In genomic region chr7:98330375-98331002, GRCm38 (mm10) we compare ENCODE assay signal across 14 mouse cellular contexts. TPM values are rescaled to one million over a fixed set of nuclear protein-coding genes. Genes with fewer than 3 reads are reported as not detected.
A peak's percentile ranks its signal among the peaks of the same experiment; 100 is the strongest.
DNase-seq lines count a peak whose midpoint lies in the region; ATAC-seq lines count a peak whose summit lies in the region.
"Had no signal": no experiment of that assay in that cellular context is flagged by ENCODE, and none has a peak within 500 bp of the region (broad histone marks: within the 10 kb centered on the region; RNA-seq: fewer than 3 reads in every experiment).

No protein-coding gene starts in this region.

- DNase-seq in embryonic facial prominence, embryonic 14.5 days (ENCODE audit: low spot score) = peak; percentile 48
- no peak for DNase-seq in embryonic facial prominence, embryonic 10.5 days (ENCODE audit: low spot score)
- no peak for DNase-seq in lung, postnatal 14 days
- peak; percentile 33 for DNase-seq in liver
- DNase-seq in thymus, postnatal 14 days = no peak
- DNase-seq in right cerebral cortex, postnatal 25 days = no peak
- DNase-seq: adrenal gland, postnatal 14 days; heart, adult 11 months; layer of hippocampus, adult 9-11 months had no signal

- no peaks in the 10 kb centered on the region for H3K9me3 ChIP-seq in embryonic facial prominence, embryonic 14.5 days (ENCODE audit: control insufficient read depth, low read length)
- H3K9me3 ChIP-seq in embryonic facial prominence, embryonic 10.5 days = no peaks in the 10 kb centered on the region
- H3K9me3 ChIP-seq in lung, embryonic 15.5 days = no peaks in the 10 kb centered on the region
- H3K9me3 ChIP-seq: limb, embryonic 12.5 days; midbrain, embryonic 13.5 days had no signal

- no peaks in the 10 kb centered on the region for H3K36me3 ChIP-seq in embryonic facial prominence, embryonic 14.5 days (ENCODE audit: control insufficient read depth, insufficient read depth, low read length)
- no peaks in the 10 kb centered on the region for H3K36me3 ChIP-seq in embryonic facial prominence, embryonic 10.5 days (replicated peaks)
- H3K36me3 ChIP-seq in lung, embryonic 15.5 days = no peaks in the 10 kb centered on the region
- H3K36me3 ChIP-seq: limb, embryonic 12.5 days; midbrain, embryonic 13.5 days had no signal

- H3K27ac ChIP-seq in embryonic facial prominence, embryonic 14.5 days (replicated peaks; ENCODE audit: low read depth, low read length) = no peak overlapping the region
- no peak overlapping the region for H3K27ac ChIP-seq in embryonic facial prominence, embryonic 10.5 days (replicated peaks)
- peak overlapping the region; percentile 29; the same call in 1 of the 2 replicates for H3K27ac ChIP-seq in lung, embryonic 15.5 days
- H3K27ac ChIP-seq: limb, embryonic 12.5 days; midbrain, embryonic 13.5 days had no signal

- H3K4me3 ChIP-seq in embryonic facial prominence, embryonic 14.5 days (ENCODE audit: low read depth, low read length) = no peak overlapping the region
- H3K4me3 ChIP-seq in embryonic facial prominence, embryonic 10.5 days = no peak overlapping the region
- no peak overlapping the region for H3K4me3 ChIP-seq in lung, embryonic 15.5 days
- H3K4me3 ChIP-seq: limb, embryonic 12.5 days; midbrain, embryonic 13.5 days had no signal

- ATAC-seq in embryonic facial prominence, embryonic 14.5 days (ENCODE audit: low read depth) = no peak
- peak; percentile 44; the same call in 1 of the 2 replicates for ATAC-seq in lung, embryonic 15.5 days (ENCODE audit: borderline replicate concordance, extremely low read depth, low FRiP score, low TSS enrichment)
- peak; percentile 42 for ATAC-seq in megakaryocyte-erythroid progenitor cell, adult 5-6 weeks (replicated peaks; ENCODE audit: low FRiP score, low TSS enrichment, poor library complexity, severe bottlenecking)
- ATAC-seq: hindbrain, embryonic 16.5 days; midbrain, embryonic 13.5 days had no signal

- no peaks in the 10 kb centered on the region for H3K27me3 ChIP-seq in embryonic facial prominence, embryonic 14.5 days (replicated peaks; ENCODE audit: control insufficient read depth, insufficient read depth, low read length)
- no peaks in the 10 kb centered on the region for H3K27me3 ChIP-seq in embryonic facial prominence, embryonic 10.5 days (replicated peaks; ENCODE audit: low read depth, poor library complexity, severe bottlenecking)
- H3K27me3 ChIP-seq in lung, embryonic 15.5 days = no peaks in the 10 kb centered on the region
- H3K27me3 ChIP-seq: limb, embryonic 12.5 days; midbrain, embryonic 13.5 days had no signal

- H3K4me1 ChIP-seq in embryonic facial prominence, embryonic 14.5 days (ENCODE audit: control insufficient read depth, insufficient read depth, low read length) = peaks cover 4% of the 10 kb centered on the region; the same call in 1 of the 2 replicates
- H3K4me1 ChIP-seq in embryonic facial prominence, embryonic 10.5 days = peaks cover 20% of the 10 kb centered on the region
- H3K4me1 ChIP-seq in lung, embryonic 15.5 days = peaks cover 28% of the 10 kb centered on the region
- H3K4me1 ChIP-seq: limb, embryonic 12.5 days; midbrain, embryonic 13.5 days had no signal

- WGBS in embryonic facial prominence, embryonic 14.5 days = 73% methylated on average over 2 of the region's 2 CpGs
- 84% methylated on average over 2 of the region's 2 CpGs for WGBS in embryonic facial prominence, embryonic 10.5 days
- WGBS in lung, embryonic 15.5 days = 48% methylated on average over 2 of the region's 2 CpGs

- H3K4me2 ChIP-seq in embryonic facial prominence, embryonic 14.5 days (ENCODE audit: low read depth, low read length) = no peak overlapping the region
- H3K4me2 ChIP-seq in lung, embryonic 15.5 days = no peak overlapping the region
- H3K4me2 ChIP-seq: limb, embryonic 12.5 days; midbrain, embryonic 13.5 days had no signal

- H3K9ac ChIP-seq in embryonic facial prominence, embryonic 14.5 days (ENCODE audit: low read depth, low read length) = no peak overlapping the region
- no peak overlapping the region for H3K9ac ChIP-seq in lung, embryonic 15.5 days
- H3K9ac ChIP-seq: limb, embryonic 12.5 days; midbrain, embryonic 13.5 days had no signal

RNA-seq across cellular contexts. Expression of gene Acer3, which starts 9.5 kb away (rescaled TPM):
- polyA plus RNA-seq in embryonic facial prominence, embryonic 14.5 days (2014; fragmentation: Nextera tagmentation; extraction: Ambion mirVana) = 31.8 and 34.3 TPM in 2 replicates
- 18.0 and 21.3 TPM in 2 replicates for polyA plus RNA-seq in embryonic facial prominence, embryonic 10.5 days (2016; fragmentation: Nextera tagmentation; extraction: Ambion mirVana)
- polyA plus RNA-seq in lung, embryonic 15.5 days (2015; fragmentation: Nextera tagmentation; extraction: Ambion mirVana) = 26.0 and 28.3 TPM in 2 replicates
- total RNA-seq in megakaryocyte-erythroid progenitor cell, adult 5-6 weeks (2014; fragmentation: Nextera tagmentation) = 28.8 and 28.9 TPM in 2 replicates
- total RNA-seq in megakaryocyte-erythroid progenitor cell, adult 5-6 weeks (2017) = 27.7 and 55.6 TPM in 2 replicates

RNA-seq across cellular contexts. Expression of gene Tsku, which starts 30.6 kb away (rescaled TPM):
- polyA plus RNA-seq in embryonic facial prominence, embryonic 14.5 days (2014; fragmentation: Nextera tagmentation; extraction: Ambion mirVana) = 23.6 and 24.7 TPM in 2 replicates
- polyA plus RNA-seq in embryonic facial prominence, embryonic 10.5 days (2016; fragmentation: Nextera tagmentation; extraction: Ambion mirVana) = 9.7 and 10.9 TPM in 2 replicates
- 9.0 and 9.1 TPM in 2 replicates for polyA plus RNA-seq in lung, embryonic 15.5 days (2015; fragmentation: Nextera tagmentation; extraction: Ambion mirVana)
- total RNA-seq in megakaryocyte-erythroid progenitor cell, adult 5-6 weeks (2014; fragmentation: Nextera tagmentation) = not detected in 2 replicates
- total RNA-seq in megakaryocyte-erythroid progenitor cell, adult 5-6 weeks (2017) = not detected in 2 replicates

Comparison
In these comparisons a context has a peak if more than half of its experiments do, and no peak if none do; other contexts are left out.
1. DNase-seq: peak in embryonic facial prominence, embryonic 14.5 days (single experiment) and liver (single experiment); none in embryonic facial prominence, embryonic 10.5 days (single experiment), lung, postnatal 14 days (single experiment), thymus, postnatal 14 days (single experiment) and right cerebral cortex, postnatal 25 days (single experiment).